Mouse (Mus musculus) neural tube, embryonic 15.5 days (tissue): ENCODE data around the gene Klk11. TPM values are rescaled to one million over a fixed set of nuclear protein-coding genes. Genes with fewer than 3 reads are reported as not detected.

Experiments
- polyA plus RNA-seq: library from polyadenylated mRNA; unstranded; fragments of >200 nt; fragmentation: Nextera tagmentation; extraction: Ambion mirVana; gene quantifications from 2 replicates; pipeline ENCODE4 v1.2.1, GENCODE M21; 2015

The Klk11 gene
- polyA plus RNA-seq, 1 experiment from 2014 or later = not detected

Other genes starting within 250 kb of the Klk11 start
- 1.3 and 1.8 TPM in 2 replicates for gene Cd33, start 230.2 kb upstream of the Klk11 start, polyA plus RNA-seq
- 6.7 and 7.5 TPM in 2 replicates for gene Zfp658, start 212.3 kb upstream of the Klk11 start, polyA plus RNA-seq
- 13.3 and 13.7 TPM in 2 replicates for gene Zfp719, start 195.0 kb upstream of the Klk11 start, polyA plus RNA-seq
- 0.32 and 0.42 TPM in 2 replicates for gene Zfp819, start 167.4 kb upstream of the Klk11 start, polyA plus RNA-seq
- gene Ceacam18, start 139.9 kb upstream of the Klk11 start, polyA plus RNA-seq = 0.36 TPM in 1 of 2 replicates, not detected in the other
- 0.23 and 0.56 TPM in 2 replicates for gene Siglece, start 114.4 kb upstream of the Klk11 start, polyA plus RNA-seq
- gene Ctu1, start 102.6 kb upstream of the Klk11 start, polyA plus RNA-seq = 19.9 and 22.3 TPM in 2 replicates
- gene Klk14, start 84.2 kb upstream of the Klk11 start, polyA plus RNA-seq = not detected in 2 replicates
- 0.17 and 0.38 TPM in 2 replicates for gene Klk13, start 62.0 kb upstream of the Klk11 start, polyA plus RNA-seq
- gene Klk12, start 5.7 kb upstream of the Klk11 start, polyA plus RNA-seq = not detected in 2 replicates
- 0.10 and 0.51 TPM in 2 replicates for gene Klk10, start 6.4 kb downstream of the Klk11 start, polyA plus RNA-seq
- gene Klk9, start 17.3 kb downstream of the Klk11 start, polyA plus RNA-seq = 0.23 TPM in 1 of 2 replicates, not detected in the other
- 12.6 and 15.5 TPM in 2 replicates for gene Klk8, start 23.0 kb downstream of the Klk11 start, polyA plus RNA-seq
- 0.24 TPM in 1 of 2 replicates, not detected in the other for gene Klk7, start 36.7 kb downstream of the Klk11 start, polyA plus RNA-seq
- not detected in 2 replicates for gene Klk6, start 49.9 kb downstream of the Klk11 start, polyA plus RNA-seq
- gene Klk5, start 67.4 kb downstream of the Klk11 start, polyA plus RNA-seq = not detected in 2 replicates
- 0.28 TPM in 1 of 2 replicates, not detected in the other for gene Klk4, start 106.6 kb downstream of the Klk11 start, polyA plus RNA-seq
- not detected in 2 replicates for gene Klk15, start 159.1 kb downstream of the Klk11 start, polyA plus RNA-seq
- not detected in 2 replicates for gene Klk1b8, start 176.1 kb downstream of the Klk11 start, polyA plus RNA-seq
- not detected in 2 replicates for gene Klk1b1, start 192.1 kb downstream of the Klk11 start, polyA plus RNA-seq
- gene Klk1b9, start 201.5 kb downstream of the Klk11 start, polyA plus RNA-seq = not detected in 2 replicates
- not detected in 2 replicates for gene Klk1b11, start 221.3 kb downstream of the Klk11 start, polyA plus RNA-seq
- not detected in 2 replicates for gene Klk1b26, start 237.6 kb downstream of the Klk11 start, polyA plus RNA-seq